Mouse (Mus musculus): ENCODE measurements at regions not wholly inside any gene's neighbourhood (a gene's known extent, or its start where the extent isn't known, plus 50 kb on each side); places are given as distances from the start of the nearest gene placed in this dataset.

DNA sequence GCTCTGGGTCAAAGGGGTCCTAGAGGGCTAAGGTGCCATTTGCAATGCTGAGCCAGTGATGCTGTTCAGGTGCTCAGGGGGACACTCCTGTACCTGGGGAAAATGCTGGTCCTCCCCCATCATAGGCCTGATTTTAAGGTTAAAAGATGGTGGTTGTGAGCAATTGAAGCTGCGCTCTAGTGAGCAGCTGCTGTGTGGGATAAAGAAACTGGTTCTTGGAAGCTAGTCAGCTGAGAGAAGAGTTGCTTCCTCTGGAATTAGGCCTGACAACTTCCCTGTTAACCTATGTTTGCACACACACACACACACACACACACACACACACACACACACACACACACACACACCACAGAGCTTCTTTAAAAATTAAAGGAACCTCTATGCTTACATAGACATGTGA lies 428.9 kb upstream of the Gm11042 start:
- TF ChIP-seq CTCF (IDR thresholded peaks at IDR 0.05; ENCODE audit: low read depth), result no peak
- no peak for TF ChIP-seq EP300 (IDR thresholded peaks at IDR 0.05; ENCODE audit: low read depth)
